Mouse (Mus musculus): Measurements from ENCODE around the gene Gpr35.

Gpr35 gene

GRCm38 (mm10) chr1:92981056-92981845, 30.6 kb downstream of the Gpr35 start:
- peak in 1 of 2 experiments; percentile 55 for DNase-seq (ENCODE audit: low spot score in 2 of 2)

GRCm38 (mm10) chr1:92982931-92983605, 32.4 kb downstream of the Gpr35 start:
- peak in 1 of 2 experiments; percentile 55 for DNase-seq (ENCODE audit: low spot score in 2 of 2)

GRCm38 (mm10) chr1:92984999-92985398, 34.3 kb downstream of the Gpr35 start:
- DNase-seq (ENCODE audit: low spot score in 2 of 2): peak in 1 of 2 experiments; percentile 56

GRCm38 (mm10) chr1:92988894-92989293, 38.2 kb downstream of the Gpr35 start:
- DNase-seq (ENCODE audit: low spot score in 2 of 2): peak in 1 of 2 experiments; percentile 47

- DNase-seq (ENCODE audit: low spot score in 2 of 2): peak in 1 of 2 experiments; percentile 41
Observed at GRCm38 (mm10) chr1:92989891-92990290, 39.2 kb downstream of the Gpr35 start.

- no peak for DNase-seq (ENCODE audit: low spot score in 2 of 2)
Observed at GRCm38 (mm10) chr1:92992214-92992855, 41.7 kb downstream of the Gpr35 start.

GRCm38 (mm10) chr1:92992880-92993279, 42.2 kb downstream of the Gpr35 start:
- DNase-seq (ENCODE audit: low spot score in 2 of 2): no peak

GRCm38 (mm10) chr1:93006061-93006460, 55.4 kb downstream of the Gpr35 start, which contains the start of gene Aqp12:
Gene Aqp12, plus strand, starts transcription at chr1:93006334.
- DNase-seq (ENCODE audit: low spot score in 2 of 2): no peak

GRCm38 (mm10) chr1:93009196-93009595, 58.5 kb downstream of the Gpr35 start:
- DNase-seq (ENCODE audit: low spot score in 2 of 2): no peak

- no peak for DNase-seq (ENCODE audit: low spot score in 2 of 2)
Observed at GRCm38 (mm10) chr1:93010731-93011130, 60.1 kb downstream of the Gpr35 start.

- DNase-seq (ENCODE audit: low spot score in 2 of 2): no peak
Observed at GRCm38 (mm10) chr1:93012103-93012585, 61.5 kb downstream of the Gpr35 start.

- DNase-seq (ENCODE audit: low spot score in 2 of 2): no peak
Observed at GRCm38 (mm10) chr1:93013367-93013766, 62.7 kb downstream of the Gpr35 start.

- peak; percentile 64 to 89 for DNase-seq (ENCODE audit: low spot score in 2 of 2)
Observed at GRCm38 (mm10) chr1:93014460-93014859, 63.8 kb downstream of the Gpr35 start.

GRCm38 (mm10) chr1:93015136-93015535, 64.5 kb downstream of the Gpr35 start:
- DNase-seq (ENCODE audit: low spot score in 2 of 2): no peak

GRCm38 (mm10) chr1:93018716-93019115, 68.1 kb downstream of the Gpr35 start:
- no peak for DNase-seq (ENCODE audit: low spot score in 2 of 2)

- DNase-seq (ENCODE audit: low spot score in 2 of 2): no peak
Observed at GRCm38 (mm10) chr1:93020602-93021001, 69.9 kb downstream of the Gpr35 start.

- DNase-seq (ENCODE audit: low spot score in 2 of 2): no peak
Observed at GRCm38 (mm10) chr1:93026600-93026999, 75.9 kb downstream of the Gpr35 start.

GRCm38 (mm10) chr1:93029387-93029786, 78.7 kb downstream of the Gpr35 start:
- no peak for DNase-seq (ENCODE audit: low spot score in 2 of 2)

- no peak for DNase-seq (ENCODE audit: low spot score in 2 of 2)
Observed at GRCm38 (mm10) chr1:93030060-93030459, 79.4 kb downstream of the Gpr35 start.

GRCm38 (mm10) chr1:93031199-93031598, 80.5 kb downstream of the Gpr35 start:
- no peak for DNase-seq (ENCODE audit: low spot score in 2 of 2)

- no peak for DNase-seq (ENCODE audit: low spot score in 2 of 2)
Observed at GRCm38 (mm10) chr1:93033989-93034388, 83.3 kb downstream of the Gpr35 start.

- no peak for DNase-seq (ENCODE audit: low spot score in 2 of 2)
Observed at GRCm38 (mm10) chr1:93035981-93036380, 85.3 kb downstream of the Gpr35 start.

Measured in spleen, postnatal 4 days (tissue).